Mouse (Mus musculus) MEL (cell line): ENCODE measurements at regions not wholly inside any gene's neighbourhood (a gene's known extent, or its start where the extent isn't known, plus 50 kb on each side); places are given as distances from the start of the nearest gene placed in this dataset.

ENCODE experiments used
- DNase-seq: peaks from one replicate; pipeline ENCODE4 v3.0.0; 2011; ENCODE audit warnings: low read depth, low spot score
- H3K27ac ChIP-seq: 2 replicates; pipeline ENCODE4 v1.5.1; 2012; ENCODE audit warnings: low read depth, mild to moderate bottlenecking, control low read depth, low read length, moderate library complexity; ENCODE audit not compliant: control insufficient read depth
- H3K27me3 ChIP-seq, 2 experiments: fragments of 150-350 bp in 1 of 2; sonication (generic) in 1 of 2; 2 replicates each; pipeline ENCODE4 v1.6.1; 2012; ENCODE audit warnings: low read length in 2 of 2, mild to moderate bottlenecking in 2 of 2, improper control_type of control experiment in 1 of 2, moderate library complexity in 1 of 2; ENCODE audit not compliant: insufficient read depth in 2 of 2, control insufficient read depth in 1 of 2
- H3K36me3 ChIP-seq, 2 experiments: 2 replicates each; pipeline ENCODE4 v1.6.1; 2012 to 2014; ENCODE audit warnings: low read length in 2 of 2, improper control_type of control experiment in 1 of 2, inconsistent platforms in 1 of 2, mild to moderate bottlenecking in 1 of 2; ENCODE audit not compliant: insufficient read depth in 2 of 2, control insufficient read depth in 1 of 2
- H3K4me1 ChIP-seq, 2 experiments: fragments of 150-350 bp in 1 of 2; sonication (generic) in 1 of 2; 2 replicates each; pipeline ENCODE4 v1.6.1; 2012; ENCODE audit warnings: low read length in 2 of 2, improper control_type of control experiment in 1 of 2, mild to moderate bottlenecking in 1 of 2; ENCODE audit not compliant: insufficient read depth in 2 of 2, control insufficient read depth in 1 of 2
- H3K4me3 ChIP-seq, 2 experiments: fragments of 150-350 bp in 1 of 2; sonication (generic) in 1 of 2; 2 replicates each; pipeline ENCODE4 v1.5.1; 2012; ENCODE audit warnings: low read depth in 2 of 2, low read length in 2 of 2, mild to moderate bottlenecking in 2 of 2, moderate library complexity in 2 of 2, control low read depth in 1 of 2, improper control_type of control experiment in 1 of 2; ENCODE audit not compliant: control insufficient read depth in 1 of 2, insufficient read depth in 1 of 2
- H3K79me2 ChIP-seq: 2 replicates; pipeline ENCODE4 v1.6.1; 2012; ENCODE audit warnings: mild to moderate bottlenecking, low read length, moderate library complexity; ENCODE audit not compliant: control insufficient read depth, poor library complexity, insufficient read depth
- H3K9ac ChIP-seq: 2 replicates; pipeline ENCODE4 v1.6.1; 2012; ENCODE audit warnings: low read depth, mild to moderate bottlenecking, control low read depth, low read length, moderate library complexity; ENCODE audit not compliant: control insufficient read depth, poor library complexity, severe bottlenecking
- H3K9me3 ChIP-seq: fragments of 150-350 bp; sonication (generic); replicated peaks from 2 replicates; pipeline ENCODE4 v1.6.1; 2012; ENCODE audit warnings: mild to moderate bottlenecking, low read length, improper control_type of control experiment, moderate library complexity; ENCODE audit not compliant: insufficient read depth
- BHLHE40 ChIP-seq: IDR thresholded peaks from 2 replicates; pipeline ENCODE4 v1.6.1; 2012; ENCODE audit warnings: low read depth, mild to moderate bottlenecking, inconsistent platforms, low read length, improper control_type of control experiment, borderline replicate concordance
- CHD1 ChIP-seq: IDR thresholded peaks from 2 replicates; pipeline ENCODE4 v1.6.1; 2012; ENCODE audit warnings: low read depth, mild to moderate bottlenecking, inconsistent platforms, low read length, improper control_type of control experiment
- EP300 ChIP-seq, 2 experiments: IDR thresholded peaks; 2 replicates each; pipeline ENCODE4 v1.6.1; 2011; ENCODE audit warnings: improper control_type of control experiment in 2 of 2, low read length in 2 of 2, low read depth in 1 of 2, mild to moderate bottlenecking in 1 of 2
- GATA1 ChIP-seq: IDR thresholded peaks from 2 replicates; pipeline ENCODE4 v1.6.1; 2011; ENCODE audit warnings: low read depth, low read length, improper control_type of control experiment
- MAX ChIP-seq: IDR thresholded peaks from 2 replicates; pipeline ENCODE4 v1.6.1; 2011; ENCODE audit warnings: low read length, improper control_type of control experiment
- MEF2A ChIP-seq: IDR thresholded peaks from 2 replicates; pipeline ENCODE4 v1.6.1; 2014; ENCODE audit warnings: low read depth, mild to moderate bottlenecking, inconsistent platforms, low read length, improper control_type of control experiment; ENCODE audit not compliant: poor library complexity, insufficient replicate concordance, severe bottlenecking; ENCODE audit errors: extremely low read depth
- NRF1 ChIP-seq: IDR thresholded peaks from 2 replicates; pipeline ENCODE4 v1.6.1; 2014; ENCODE audit warnings: low read depth, mild to moderate bottlenecking, inconsistent platforms, low read length, improper control_type of control experiment, moderate library complexity; ENCODE audit not compliant: poor library complexity, insufficient read depth, severe bottlenecking
- POLR2A ChIP-seq, 2 experiments: IDR thresholded peaks; 2 replicates each; pipeline ENCODE4 v1.6.1; 2011 to 2012; ENCODE audit warnings: low read length in 2 of 2, mild to moderate bottlenecking in 2 of 2, control low read depth in 1 of 2, improper control_type of control experiment in 1 of 2, low read depth in 1 of 2, moderate library complexity in 1 of 2; ENCODE audit not compliant: control insufficient read depth in 1 of 2, insufficient read depth in 1 of 2, poor library complexity in 1 of 2
- RAD21 ChIP-seq: IDR thresholded peaks from 2 replicates; pipeline ENCODE4 v1.6.1; 2011; ENCODE audit warnings: mild to moderate bottlenecking, low read depth, low read length, improper control_type of control experiment
- RCOR1 ChIP-seq: IDR thresholded peaks from 2 replicates; pipeline ENCODE4 v1.6.1; 2012; ENCODE audit warnings: low read depth, mild to moderate bottlenecking, inconsistent platforms, low read length, improper control_type of control experiment
- SIN3A ChIP-seq: IDR thresholded peaks from 2 replicates; pipeline ENCODE4 v1.6.1; 2012; ENCODE audit warnings: low read length, improper control_type of control experiment, inconsistent platforms
- TAL1 ChIP-seq: IDR thresholded peaks from 2 replicates; pipeline ENCODE4 v1.6.1; 2012; ENCODE audit warnings: mild to moderate bottlenecking, inconsistent platforms, low read length, moderate library complexity, mixed read lengths
- TBP ChIP-seq: IDR thresholded peaks from 2 replicates; pipeline ENCODE4 v1.8.0; 2011; ENCODE audit warnings: low read depth, low read length, improper control_type of control experiment
- TCF12 ChIP-seq: IDR thresholded peaks from 2 replicates; pipeline ENCODE4 v1.6.1; 2014; ENCODE audit warnings: low read depth, mild to moderate bottlenecking, inconsistent platforms, low read length, improper control_type of control experiment, moderate library complexity
- USF1 ChIP-seq: IDR thresholded peaks from 2 replicates; pipeline ENCODE4 v1.6.1; 2014; ENCODE audit warnings: low read depth, mild to moderate bottlenecking, inconsistent platforms, low read length, improper control_type of control experiment, moderate library complexity
- ZC3H11A ChIP-seq: IDR thresholded peaks from 2 replicates; pipeline ENCODE4 v1.6.1; 2012; ENCODE audit warnings: low read depth, mild to moderate bottlenecking, inconsistent platforms, low read length, improper control_type of control experiment
- ZKSCAN1 ChIP-seq: IDR thresholded peaks from 2 replicates; pipeline ENCODE4 v1.6.1; 2012; ENCODE audit warnings: low read depth, mild to moderate bottlenecking, inconsistent platforms, low read length, improper control_type of control experiment, moderate library complexity
- ZMIZ1 ChIP-seq: IDR thresholded peaks from 2 replicates; pipeline ENCODE4 v1.6.1; 2012; ENCODE audit warnings: low read depth, mild to moderate bottlenecking, inconsistent platforms, low read length, improper control_type of control experiment, moderate library complexity
- ZNF384 ChIP-seq: IDR thresholded peaks from 2 replicates; pipeline ENCODE4 v1.6.1; 2012; ENCODE audit warnings: low read depth, mild to moderate bottlenecking, inconsistent platforms, low read length, improper control_type of control experiment

- TF ChIP-seq USF1 (no peak), EP300 (IDR thresholded peaks at IDR 0.05; ENCODE audit: low read depth in 1 of 2, low read length in 2 of 2) (no peak), TCF12 (no peak)
Measured at GRCm38 (mm10) chr9:85121059-85121458, 191.5 kb upstream of the Gm11114 start (continued).

GRCm38 (mm10) chr9:85123706-85124105 is 188.9 kb upstream of the Gm11114 start:
- no peaks in the 10 kb centered on the region for H3K4me1 ChIP-seq
- no peak for DNase-seq
- TF ChIP-seq NRF1, result no peak
- TF ChIP-seq RCOR1, result no peak
- no peak for TF ChIP-seq TAL1
- TF ChIP-seq ZNF384, result no peak
- no peak for TF ChIP-seq POLR2A (IDR thresholded peaks at IDR 0.05; ENCODE audit: control insufficient read depth in 1 of 2, insufficient read depth in 1 of 2, low read depth in 1 of 2, low read length in 2 of 2, poor library complexity in 1 of 2)
- no peak for TF ChIP-seq SIN3A
- TF ChIP-seq MEF2A, result no peak
- TF ChIP-seq ZMIZ1, result no peak
- no peak for TF ChIP-seq MAX
- TF ChIP-seq USF1, result no peak
- TF ChIP-seq, all 39 proteins: peak for 0
- Histone ChIP-seq H3K36me3 (no peaks in the 10 kb centered on the region), H3K9me3 (no peaks in the 10 kb centered on the region), H3K4me3 (no peak overlapping the region), H3K79me2 (no peaks in the 10 kb centered on the region), H3K27ac (no peak overlapping the region), H3K27me3 (no peaks in the 10 kb centered on the region), H3K9ac (no peak overlapping the region)

GRCm38 (mm10) chr9:85125775-85126174 is 186.8 kb upstream of the Gm11114 start:
- TF ChIP-seq GATA1, result no peak
- no peak for TF ChIP-seq ZC3H11A
- no peak for TF ChIP-seq RCOR1
- TF ChIP-seq TBP, result no peak
- TF ChIP-seq BHLHE40, result no peak
- TF ChIP-seq ZKSCAN1, result no peak
- no peak for TF ChIP-seq USF1
- TF ChIP-seq CHD1, result no peak
- no peak for TF ChIP-seq RAD21
- TF ChIP-seq ZMIZ1, result no peak
- no peak for TF ChIP-seq ZNF384
- TF ChIP-seq MAX, result no peak
- H3K9me3 ChIP-seq, result no peaks in the 10 kb centered on the region

More at GRCm38 (mm10) chr9:85125775-85126174, 186.8 kb upstream of the Gm11114 start:
- Histone ChIP-seq H3K4me1 (no peaks in the 10 kb centered on the region), H3K27ac (no peak overlapping the region), H3K27me3 (no peaks in the 10 kb centered on the region), H3K79me2 (no peaks in the 10 kb centered on the region), H3K4me3 (no peak overlapping the region), H3K36me3 (no peaks in the 10 kb centered on the region), H3K9ac (no peak overlapping the region)
- DNase-seq, result no peak
